Mouse (Mus musculus) adrenal gland (tissue): ENCODE measurements around the gene Zfp13.

ENCODE experiments used
- intact Hi-C: fragments of 180-260 bp; cut with DNase I; formaldehyde crosslinking; loops from one replicate; pipeline ENCODE4 v1.15.1; 2025

Zfp13 gene

DNA sequence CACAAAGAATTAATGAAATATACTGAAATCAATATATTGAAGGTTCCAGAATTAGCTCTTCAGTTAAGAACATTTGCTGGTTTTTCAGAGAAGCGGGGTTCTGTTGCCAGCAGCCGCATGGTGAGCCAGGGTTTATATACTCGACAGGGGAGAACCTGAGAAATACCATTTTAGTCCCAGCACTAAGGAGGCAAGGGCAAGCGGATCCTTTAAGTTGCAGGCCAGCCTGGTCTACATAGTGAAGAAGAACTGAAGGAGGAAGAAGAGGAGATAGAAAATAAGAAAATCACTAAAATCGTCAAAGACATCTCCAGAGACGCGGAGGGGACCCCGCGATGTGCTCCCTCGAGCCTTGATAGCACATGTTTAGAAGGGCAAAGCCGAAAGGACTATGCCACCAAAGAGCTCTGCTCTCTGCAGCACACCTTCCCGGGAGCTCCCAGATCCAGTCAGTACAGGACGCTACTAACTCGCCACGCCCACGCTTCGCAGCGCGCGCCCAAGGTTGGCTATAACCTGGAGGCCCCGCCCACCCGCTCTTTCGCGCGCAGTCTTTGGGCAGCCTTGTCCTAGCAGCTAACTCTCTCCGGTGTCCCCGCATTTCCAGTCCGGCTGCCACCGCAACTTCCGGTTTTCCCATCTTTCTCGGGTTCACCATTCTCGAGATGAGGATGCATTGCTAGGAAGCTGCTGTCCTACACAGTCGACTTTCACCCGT lies 6.9 kb downstream of the Zfp13 start:
- intact Hi-C loops, result no loop called here

DNA sequence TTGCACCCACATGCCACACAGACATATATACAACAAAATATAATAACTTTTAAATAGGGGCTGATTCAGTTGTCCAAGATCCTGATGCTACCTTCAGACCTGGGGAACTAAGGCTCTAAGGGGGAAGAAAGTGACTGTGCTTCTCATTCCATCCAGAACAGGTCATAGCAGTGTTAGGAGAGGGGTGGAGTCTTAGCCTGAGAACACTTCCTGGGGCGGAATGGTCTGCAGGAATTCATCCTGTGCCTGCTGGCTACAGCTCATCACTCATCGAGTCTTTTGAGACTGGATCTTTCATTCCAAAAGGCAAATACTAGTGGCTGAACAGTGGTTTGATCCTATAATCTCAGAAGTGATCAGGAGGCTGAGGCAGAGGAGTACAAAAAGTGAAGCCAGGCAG lies 12.0 kb downstream of the Zfp13 start:
- intact Hi-C loops, result no loop called here

DNA sequence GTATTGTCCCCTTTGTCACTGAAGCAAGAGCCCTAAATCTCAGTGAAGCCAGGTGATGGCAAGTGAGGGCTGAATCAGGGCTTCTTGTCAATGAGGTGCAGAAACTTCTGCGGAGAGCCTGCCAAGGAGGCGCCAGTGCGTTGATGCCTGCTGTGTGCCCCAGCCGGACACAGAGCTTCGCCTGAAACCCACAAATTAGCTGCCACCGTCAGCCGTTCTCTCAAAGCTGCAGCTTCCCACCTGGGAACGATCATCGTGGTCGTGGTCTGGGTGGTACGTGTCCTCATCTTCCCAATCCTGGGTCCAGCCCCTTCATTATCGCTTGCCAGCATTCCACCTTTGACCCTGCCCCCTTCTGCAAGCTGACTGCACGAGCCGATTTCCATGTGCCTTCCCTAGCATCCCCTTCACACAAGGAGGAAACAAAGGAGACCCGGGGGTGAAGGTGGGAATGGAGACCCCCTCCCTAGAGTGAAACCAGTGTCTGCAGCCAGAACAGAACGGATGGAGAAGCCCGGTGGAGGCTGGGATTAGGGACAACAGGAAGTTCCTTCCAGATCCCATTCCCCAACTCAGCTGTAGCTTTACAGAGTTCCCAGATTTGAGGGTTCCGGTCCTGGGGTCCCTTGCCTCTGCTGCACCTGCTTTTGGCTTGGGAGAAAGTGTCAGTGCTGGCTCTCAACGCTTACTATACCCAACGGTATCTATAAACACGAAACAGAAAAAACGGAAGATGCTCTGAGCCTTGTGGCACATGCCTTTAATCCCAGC lies 13.4 kb downstream of the Zfp13 start:
- intact Hi-C loops, result no loop called here

DNA sequence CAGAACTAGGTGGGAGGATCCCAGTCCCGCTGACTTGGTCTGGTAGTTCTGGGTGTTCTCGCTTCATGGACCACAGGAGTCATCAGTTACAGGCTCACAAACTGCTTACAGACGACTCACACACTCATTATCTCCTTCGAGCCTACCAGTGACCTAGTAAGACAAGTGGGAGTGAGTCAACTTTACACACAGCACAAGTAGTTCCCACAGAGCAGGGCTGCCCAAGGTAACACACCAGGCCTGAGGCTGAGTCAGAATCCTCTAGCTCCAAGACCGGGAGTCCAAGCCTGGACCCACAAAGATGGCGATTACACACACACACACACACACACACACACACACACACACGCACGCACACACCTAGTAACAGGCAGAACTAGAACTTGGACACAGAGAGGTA lies 14.5 kb downstream of the Zfp13 start:
- intact Hi-C loops, result no loop called here

DNA sequence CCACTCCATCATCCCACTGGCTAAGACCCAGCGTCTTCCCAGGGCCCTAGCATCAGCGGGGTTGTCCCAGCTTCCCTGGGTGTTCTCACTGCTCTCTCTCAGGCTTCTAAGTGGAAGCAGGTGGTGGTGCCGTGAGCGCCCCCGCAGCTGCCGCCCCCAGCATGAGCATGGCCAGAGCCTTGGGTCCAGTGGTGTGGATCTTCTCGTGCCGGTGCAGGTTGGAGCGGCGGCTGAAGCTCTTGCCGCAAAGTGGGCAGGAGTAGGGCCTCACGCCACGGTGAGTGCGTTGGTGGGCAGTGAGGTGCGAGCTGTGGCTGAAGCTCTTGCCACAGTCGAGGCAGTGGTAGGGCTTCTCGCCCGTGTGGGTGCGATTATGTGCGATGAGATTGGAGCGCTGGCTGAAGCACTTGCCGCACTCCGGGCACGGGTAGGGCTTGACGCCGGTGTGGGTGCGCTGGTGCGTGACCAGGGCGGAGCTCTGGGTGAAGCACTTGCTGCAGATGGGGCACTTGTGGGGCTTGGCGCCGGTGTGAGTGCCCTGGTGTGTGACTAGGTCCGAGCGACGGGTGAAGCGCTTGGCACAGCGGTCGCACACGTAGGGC lies 23.2 kb downstream of the Zfp13 start:
- intact Hi-C loops, result no loop called here

DNA sequence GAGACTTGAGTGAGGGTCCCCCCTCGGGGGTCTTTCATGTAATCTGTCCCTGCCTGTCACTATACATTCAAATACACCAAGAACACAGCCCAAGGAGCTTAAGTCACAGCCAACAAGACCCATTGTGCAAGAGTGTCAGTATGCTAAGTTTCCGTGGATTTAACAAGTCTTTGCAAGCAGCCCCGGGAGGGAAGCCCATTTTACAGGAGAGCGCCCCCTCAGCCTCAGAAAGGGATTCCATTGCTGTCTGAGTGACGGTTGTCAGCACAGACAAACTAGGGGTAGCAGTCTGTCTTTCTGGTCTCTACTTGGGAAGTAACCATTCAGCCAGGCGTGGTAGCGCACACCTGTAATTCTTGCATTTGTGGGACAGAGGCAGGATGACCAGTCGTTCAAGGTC lies 25.2 kb downstream of the Zfp13 start:
- intact Hi-C loops, result no loop called here

DNA sequence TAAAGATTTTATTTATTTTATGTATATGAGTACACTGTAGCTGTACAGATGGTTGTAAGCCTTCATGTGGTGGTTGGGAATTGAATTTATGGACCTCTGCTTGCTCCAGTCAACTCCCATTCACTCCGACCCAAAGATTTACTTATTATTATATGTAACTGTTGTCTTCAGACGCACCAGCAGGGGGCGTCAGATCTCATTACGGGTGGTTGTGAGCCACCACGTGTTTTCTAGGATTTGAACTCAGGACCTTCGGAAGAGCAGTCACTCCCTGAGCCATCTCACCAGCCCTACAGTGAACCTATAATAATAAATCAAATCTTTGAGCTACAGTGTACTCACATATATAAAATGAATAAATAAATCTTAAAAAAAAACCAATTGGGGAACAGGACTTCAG lies 27.2 kb downstream of the Zfp13 start:
- intact Hi-C loops, result loop anchor here (2.0 kb wide), 1 partner anchor 133 kb away; no protein-coding TSS in a partner anchor

DNA sequence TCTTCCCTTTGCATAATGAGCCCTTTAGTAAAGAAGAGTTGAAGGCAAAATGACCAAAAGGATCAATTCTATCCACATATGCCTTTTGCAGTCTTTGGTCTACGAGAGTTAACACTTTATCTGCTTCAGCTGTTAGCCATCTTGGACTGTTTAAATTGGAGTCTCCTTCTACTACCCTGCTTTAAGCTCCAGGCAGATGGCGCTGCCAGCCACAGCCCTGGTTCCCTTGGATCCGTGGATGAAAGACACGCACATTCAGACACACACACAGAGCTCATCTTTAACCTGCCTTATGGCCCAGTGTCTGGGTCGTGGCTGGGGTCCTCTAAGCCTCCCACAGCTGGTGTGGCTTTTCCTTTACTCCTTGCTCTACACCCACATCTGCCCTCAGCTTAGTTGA lies 28.2 kb downstream of the Zfp13 start:
- intact Hi-C loops, result no loop called here

DNA sequence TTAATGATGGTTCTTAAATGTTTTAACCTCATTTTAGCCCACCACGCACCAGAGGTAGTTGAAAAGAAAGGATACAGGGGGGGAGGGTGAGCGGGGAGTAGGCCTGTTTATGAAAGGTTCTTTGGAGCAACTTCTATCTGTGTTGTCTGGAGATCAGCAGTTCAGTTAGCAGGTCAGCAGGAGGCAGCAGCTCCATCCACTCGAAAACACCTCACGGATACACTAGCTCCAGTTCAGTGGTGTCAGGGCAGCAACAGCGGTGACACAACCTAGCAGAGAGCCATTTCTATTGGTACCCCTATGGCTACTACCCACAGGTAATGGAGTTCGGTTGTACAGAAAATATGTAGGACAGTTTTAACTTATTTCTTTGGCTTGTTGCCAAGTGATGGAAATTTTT lies 29.3 kb downstream of the Zfp13 start:
- intact Hi-C loops, result no loop called here

DNA sequence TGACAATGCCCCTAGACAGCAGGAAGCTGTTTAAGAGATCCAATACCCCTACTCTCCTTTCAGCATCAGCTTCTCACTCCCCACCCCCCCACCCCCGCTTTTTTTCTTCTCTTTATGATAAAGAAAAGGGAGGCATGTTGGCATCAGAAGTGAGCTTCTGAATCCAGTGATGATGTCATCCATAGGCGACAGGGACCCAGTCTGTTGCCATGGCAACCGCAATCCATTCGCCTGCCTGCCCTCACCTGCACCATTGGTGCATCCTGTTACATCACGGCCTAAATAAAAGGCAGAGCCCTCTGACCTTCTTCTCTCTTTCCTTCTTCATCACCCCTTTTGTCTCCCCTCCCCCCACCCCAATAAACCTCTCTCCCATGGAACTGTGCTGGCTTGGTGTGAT lies 30.9 kb downstream of the Zfp13 start:
- intact Hi-C loops, result loop anchor here (5.0 to 10.0 kb wide), 2 partner anchors 39 to 704 kb away; partner anchors contain the start of gene Zfp945

DNA sequence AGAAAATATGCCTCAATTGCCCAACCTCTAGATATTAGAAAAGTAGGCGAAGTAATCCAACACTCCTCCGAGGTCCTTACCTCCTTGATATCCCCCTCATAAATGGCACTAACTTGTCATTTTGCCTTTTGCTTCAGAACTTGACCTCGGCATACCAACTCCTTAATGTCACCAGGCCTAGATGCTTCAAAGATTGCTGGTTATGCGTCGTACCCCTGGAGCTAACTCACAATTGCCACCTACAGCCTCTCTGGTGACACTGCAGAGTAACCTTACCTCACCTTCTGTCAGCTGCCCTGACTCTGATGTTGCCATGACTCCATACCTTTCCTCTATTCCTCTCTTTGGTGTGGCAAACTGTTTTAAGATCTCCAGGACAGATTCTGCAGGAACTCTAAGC lies 32.5 kb downstream of the Zfp13 start:
- intact Hi-C loops, result loop anchor here (5.0 to 10.0 kb wide), 2 partner anchors 41 to 702 kb away; partner anchors contain the start of gene Zfp945

DNA sequence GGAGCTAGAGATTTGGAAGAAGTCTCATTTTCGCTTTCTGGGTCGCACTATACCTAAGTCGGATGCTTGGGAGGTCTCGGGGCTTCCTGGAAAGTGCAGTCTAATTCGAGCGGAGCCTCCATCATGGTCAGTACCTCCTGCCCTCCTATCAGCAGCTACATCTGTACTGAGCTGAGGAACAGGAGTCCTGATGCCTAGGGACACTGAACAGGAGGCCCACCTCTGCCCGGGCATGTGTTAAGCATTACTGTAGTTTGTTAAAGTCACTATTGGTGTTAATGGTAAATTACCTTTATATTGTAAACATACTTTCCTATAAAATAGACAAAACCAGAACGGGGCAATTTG lies 34.9 kb downstream of the Zfp13 start:
- intact Hi-C loops, result loop anchor here (10.0 kb wide), 1 partner anchor 700 kb away; the partner anchor contains the start of gene Zfp945

DNA sequence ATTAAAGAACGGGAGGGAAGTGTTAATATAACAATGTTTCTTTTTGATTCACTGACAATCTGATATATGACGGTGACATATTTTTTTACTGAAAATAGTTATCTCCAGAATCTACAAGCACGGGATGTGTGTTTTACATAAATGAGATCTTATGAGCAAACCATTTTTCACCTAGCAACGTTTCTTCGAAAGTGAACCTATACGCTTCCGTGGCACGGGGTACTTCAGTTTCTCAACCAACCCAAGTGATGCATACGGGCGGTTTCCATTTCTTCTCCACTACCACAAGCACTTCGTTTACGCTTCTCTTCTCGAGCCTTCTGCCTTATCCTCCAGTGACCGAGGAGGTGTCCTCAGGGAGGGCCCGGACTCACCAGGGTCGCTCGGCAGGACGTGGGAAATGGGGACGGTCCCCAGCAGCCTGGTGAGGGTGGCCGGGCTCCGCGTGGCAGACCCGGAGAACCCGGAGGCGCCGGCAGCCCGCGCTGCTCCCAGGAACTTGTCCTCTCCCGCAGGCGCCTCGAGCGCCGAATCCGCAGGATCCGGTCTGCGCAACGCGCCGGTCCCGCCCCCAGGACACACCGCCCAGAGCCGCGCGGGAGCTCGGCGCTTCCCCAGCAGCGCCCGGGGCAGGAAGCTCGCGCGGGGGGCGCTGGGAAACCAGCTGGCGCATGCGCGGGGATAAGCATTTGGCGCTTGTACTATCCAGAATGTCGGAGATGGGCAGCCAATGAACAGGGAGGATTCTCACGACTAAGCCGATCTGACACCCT lies 35.5 kb downstream of the Zfp13 start, which contains the start of gene Zfp213:
Gene Zfp213 (minus strand): TSS at position 644 of the 773 bp plus-strand sequence.
- intact Hi-C loops, result loop anchor here (10.0 kb wide), 1 partner anchor 699 kb away; the partner anchor contains the start of gene Zfp945

DNA sequence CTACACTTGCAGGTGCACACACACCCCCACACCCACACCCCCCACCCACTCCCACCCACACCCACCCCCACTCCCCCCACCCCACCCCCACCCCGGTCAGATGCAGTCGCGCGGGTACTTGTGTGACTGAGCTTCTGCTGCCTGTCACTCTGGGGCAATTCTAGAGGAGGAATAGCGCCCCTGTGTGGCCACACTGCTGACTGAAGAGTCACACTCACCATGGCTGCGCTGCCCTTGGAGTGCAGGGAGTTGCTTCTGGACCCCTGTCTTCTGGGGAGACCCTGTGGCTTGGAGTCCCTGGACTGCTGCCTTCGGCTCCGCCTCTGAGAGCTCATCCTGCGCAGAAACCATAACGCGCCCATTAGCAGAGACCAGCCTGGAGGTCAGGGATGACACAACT lies 39.5 kb downstream of the Zfp13 start:
- intact Hi-C loops, result loop anchor here (10.0 kb wide), 1 partner anchor 695 kb away; the partner anchor contains the start of gene Zfp945

DNA sequence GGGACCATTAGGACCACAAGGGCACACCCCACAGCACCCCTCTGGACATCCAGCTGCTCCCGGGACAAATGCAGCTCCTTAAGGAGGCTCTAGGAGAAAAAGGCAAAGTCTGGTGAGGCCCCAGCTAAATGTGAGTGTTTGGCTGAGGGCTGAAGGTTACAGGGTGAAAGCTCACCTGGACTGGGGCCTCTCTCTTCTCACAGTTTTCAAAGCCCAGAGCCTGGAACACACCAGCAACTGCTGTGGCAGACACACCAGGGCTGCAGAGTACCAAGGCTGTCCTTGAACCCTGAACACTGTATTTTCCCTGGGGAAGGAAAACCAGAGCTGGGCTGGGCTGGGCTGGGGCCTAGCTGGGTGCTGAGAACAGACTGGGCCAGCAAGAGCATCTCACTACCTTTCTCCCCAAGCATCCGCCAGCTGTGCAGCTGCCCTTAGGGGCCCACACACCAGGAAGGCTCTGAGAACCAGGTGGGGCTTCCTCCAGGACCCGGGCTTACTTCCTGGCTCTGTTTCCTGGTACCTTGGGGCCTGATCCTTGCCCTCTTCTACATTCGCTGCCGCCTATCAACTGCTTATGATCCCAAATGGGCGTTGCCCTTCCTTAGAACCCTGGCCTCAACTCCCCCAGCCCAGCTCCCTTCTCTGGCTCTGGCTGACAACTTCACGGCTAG lies 43.9 kb downstream of the Zfp13 start:
- intact Hi-C loops, result no loop called here

DNA sequence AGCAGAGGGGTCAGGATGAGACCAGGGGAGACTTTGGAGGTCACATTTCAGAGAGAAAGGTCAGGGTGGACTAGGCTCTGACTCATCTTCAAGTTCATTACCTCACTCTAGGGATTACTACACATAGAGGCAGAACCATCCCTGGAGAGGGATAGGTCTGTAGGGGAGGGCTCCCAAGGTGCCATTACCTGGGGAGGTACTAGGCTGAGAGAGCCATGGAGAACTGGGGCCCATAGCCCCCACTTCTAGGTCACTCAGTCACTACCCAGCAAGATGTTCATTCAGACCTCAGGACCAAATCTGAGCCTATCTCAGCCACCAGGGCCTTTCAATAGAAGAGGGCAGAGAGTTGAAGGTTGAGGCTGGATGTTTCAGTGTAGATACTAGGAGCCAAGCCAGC lies 45.0 kb downstream of the Zfp13 start:
- intact Hi-C loops, result loop anchor here (5.0 kb wide), 1 partner anchor 362 kb away; the partner anchor contains the start of gene Zfp40

DNA sequence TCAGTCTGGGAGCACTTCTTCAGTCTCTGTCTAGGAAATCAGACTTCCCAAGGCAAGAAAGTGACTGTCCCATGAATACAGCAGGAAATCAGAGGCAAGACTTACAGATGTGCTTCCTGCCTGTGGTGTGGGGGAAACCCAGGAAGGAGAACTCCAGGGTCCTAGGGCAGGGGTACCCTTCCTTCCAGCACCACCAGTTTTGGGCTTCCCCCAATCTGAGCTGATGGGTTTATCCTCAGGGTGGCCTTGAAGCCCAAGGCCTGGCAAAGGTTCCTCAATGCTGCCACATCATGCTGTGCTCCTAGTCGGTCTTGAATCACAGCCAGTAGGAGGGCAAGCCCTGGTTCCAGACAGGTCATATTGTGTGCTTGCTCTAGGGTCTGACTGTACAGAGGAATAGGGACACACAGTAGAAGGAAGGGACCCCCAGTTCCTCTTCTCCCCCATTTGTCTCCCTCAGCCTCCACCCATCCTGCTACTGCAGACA lies 45.6 kb downstream of the Zfp13 start:
- intact Hi-C loops, result loop anchor here (5.0 kb wide), 1 partner anchor 361 kb away; the partner anchor contains the start of gene Zfp40

DNA sequence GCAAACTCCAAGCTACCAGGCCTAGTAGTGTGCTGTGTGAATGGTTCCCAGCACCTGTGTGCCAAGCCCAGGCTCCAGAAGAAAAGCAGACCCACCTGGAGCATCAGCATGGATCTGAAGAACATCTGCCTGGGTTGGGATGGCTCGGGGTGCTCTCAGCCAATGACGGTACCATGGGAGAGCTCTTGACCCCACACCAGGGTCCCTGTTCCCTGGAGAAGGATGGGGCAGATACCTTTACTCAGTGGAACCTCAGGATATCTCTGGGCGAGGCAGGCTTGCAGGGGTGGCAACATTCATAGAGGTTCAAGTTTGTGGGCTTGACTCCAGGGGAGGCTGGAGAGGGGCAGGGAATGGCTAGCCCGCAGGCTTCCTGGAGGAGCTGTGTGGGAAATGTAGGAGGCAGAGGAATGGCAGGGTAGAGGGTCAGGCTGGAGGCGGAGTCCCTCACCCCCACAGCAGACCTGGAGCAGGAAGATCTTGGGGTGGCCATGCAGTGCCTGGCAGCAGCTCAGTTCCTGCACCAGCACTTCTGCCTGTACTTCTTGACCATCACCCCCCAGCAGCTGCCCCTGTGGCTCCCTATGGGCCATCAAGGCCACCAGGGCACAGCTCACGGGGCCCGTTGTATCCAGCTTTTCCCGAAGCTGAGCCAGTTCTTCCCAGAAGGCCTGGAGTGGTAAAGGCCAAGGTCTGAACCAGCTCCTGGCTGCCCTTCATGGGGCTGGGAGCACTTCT lies 46.2 kb downstream of the Zfp13 start:
- intact Hi-C loops, result loop anchor here (5.0 kb wide), 1 partner anchor 361 kb away; the partner anchor contains the start of gene Zfp40

DNA sequence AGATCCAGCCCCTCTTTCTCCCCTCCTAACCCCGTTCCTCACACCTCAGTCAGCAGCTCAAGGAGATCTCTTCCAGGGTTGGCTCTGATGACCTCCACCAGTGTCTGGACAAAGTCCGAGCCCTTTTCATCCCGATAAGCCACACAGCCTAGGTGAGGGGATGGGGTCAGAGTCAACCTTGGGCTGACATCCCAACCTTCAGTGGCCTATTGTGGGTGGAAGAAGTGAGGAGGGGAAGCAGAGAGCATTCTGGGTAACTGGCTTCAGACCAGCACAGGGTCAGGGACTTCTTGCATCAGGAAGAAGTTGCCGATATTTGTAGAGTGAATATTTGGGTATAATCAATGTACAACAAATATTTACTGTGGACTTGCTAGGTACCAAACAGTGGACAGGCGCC lies 47.3 kb downstream of the Zfp13 start:
- intact Hi-C loops, result loop anchor here (5.0 kb wide), 1 partner anchor 360 kb away; the partner anchor contains the start of gene Zfp40
